ENCODE assay signal across 9 mouse cellular contexts in genomic region chr13:112058218-112058617, GRCm38 (mm10).
DNase-seq lines count a peak whose midpoint lies in the region; ATAC-seq and TF ChIP-seq lines count a peak whose summit lies in the region.
"Had no signal": no experiment of that assay in that cellular context is flagged by ENCODE, and none has a peak within 500 bp of the region (broad histone marks: within the 10 kb centered on the region; RNA-seq: fewer than 3 reads in every experiment).

No protein-coding gene starts in this region.

- H3K9me3 ChIP-seq in heart, embryonic 15.5 days (replicated peaks): no peaks in the 10 kb centered on the region

- 0 out of 2 replicates have a peak overlapping the region, but pooled peaks have one; percentile 3 for H3K4me2 ChIP-seq in heart, embryonic 15.5 days

- intact Hi-C loops in left cerebral cortex, postnatal 4 days (cut with DNase I): no loop called here

- no peak for TF ChIP-seq POLR2A in olfactory bulb, adult 2 months (IDR thresholded peaks at IDR 0.05; ENCODE audit: insufficient read depth, low read depth, low read length)

- peak; percentile 44 for DNase-seq in left cerebral cortex, postnatal 4 days
- no peak for DNase-seq in left cerebral cortex, adult 18-20 months (ENCODE audit: low spot score in 2 of 2)
- DNase-seq in cerebellum, adult 11-12 months: peak; percentile 44
- DNase-seq in frontal cortex, postnatal 36 days (ENCODE audit: low spot score in 2 of 2): no peak

- no peaks in the 10 kb centered on the region for H3K27me3 ChIP-seq in heart, embryonic 15.5 days

- TF ChIP-seq CTCF in olfactory bulb, adult 2 months (IDR thresholded peaks at IDR 0.05; ENCODE audit: insufficient read depth, low read depth, low read length): no peak

- 59% methylated on average over 11 of the region's 11 CpGs for WGBS in heart, embryonic 15.5 days
- WGBS in olfactory bulb, adult 2 months: 20% methylated on average over 11 of the region's 11 CpGs

- H3K4me3 ChIP-seq in heart, embryonic 15.5 days: no peak overlapping the region
- no peak overlapping the region for H3K4me3 ChIP-seq in olfactory bulb, adult 2 months (ENCODE audit: insufficient read depth, low read depth, low read length)

- H3K4me1 ChIP-seq in heart, embryonic 15.5 days (replicated peaks): peaks cover 3% of the 10 kb centered on the region; the same call in 1 of the 2 replicates
- peaks cover 11% of the 10 kb centered on the region for H3K4me1 ChIP-seq in olfactory bulb, adult 2 months (ENCODE audit: control insufficient read depth, insufficient read depth, low read length)

- no peak overlapping the region for H3K27ac ChIP-seq in heart, embryonic 15.5 days
- H3K27ac ChIP-seq in olfactory bulb, adult 2 months (ENCODE audit: insufficient read depth, low read depth, low read length): peak overlapping the region; percentile 5; the same call in 1 of the 2 replicates
- H3K27ac ChIP-seq: kidney, postnatal 0 days; liver, embryonic 14.5 days had no signal

- ATAC-seq in heart, embryonic 15.5 days (replicated peaks; ENCODE audit: insufficient number of reproducible peaks, insufficient read depth, low FRiP score, low read depth): no peak
- ATAC-seq in monocyte, adult 5-6 weeks (replicated peaks; ENCODE audit: insufficient number of reproducible peaks, low FRiP score, low TSS enrichment, poor library complexity, severe bottlenecking): no peak

- no peaks in the 10 kb centered on the region for H3K36me3 ChIP-seq in heart, embryonic 15.5 days

- H3K9ac ChIP-seq in heart, embryonic 15.5 days: no peak overlapping the region
- H3K9ac ChIP-seq: liver, embryonic 14.5 days had no signal

Comparison
In these comparisons a context has a peak if more than half of its experiments do, and no peak if none do; other contexts are left out.
1. DNase-seq: peak in left cerebral cortex, postnatal 4 days (single experiment) and cerebellum, adult 11-12 months (single experiment); none in left cerebral cortex, adult 18-20 months (0 of 2) and frontal cortex, postnatal 36 days (0 of 2).